Mouse (Mus musculus) CH12.LX (cell line): Measurements from ENCODE around the gene Rnf141. TPM values are rescaled to one million over a fixed set of nuclear protein-coding genes. Genes with fewer than 3 reads are reported as not detected.

Experiments
- DNase-seq: peaks from one replicate; pipeline ENCODE4 v3.0.0-alpha.2; 2013; ENCODE audit errors: extremely low read depth
- H3K27ac ChIP-seq: 2 replicates; pipeline ENCODE4 v1.5.1; 2012; ENCODE audit warnings: low read depth, mild to moderate bottlenecking, control low read depth, moderate library complexity; ENCODE audit not compliant: insufficient read depth
- H3K27me3 ChIP-seq: replicated peaks from 2 replicates; pipeline ENCODE3; 2012; ENCODE audit warnings: inconsistent platforms
- H3K36me3 ChIP-seq, 2 experiments: replicated peaks in 1 of 2; 2 replicates each; pipeline versions ENCODE3 to v1.6.1; 2012; ENCODE audit warnings: inconsistent platforms in 1 of 2, low read length in 1 of 2, mild to moderate bottlenecking in 1 of 2, mixed read lengths in 1 of 2, moderate library complexity in 1 of 2; ENCODE audit not compliant: control insufficient read depth in 1 of 2, insufficient read depth in 1 of 2
- H3K4me1 ChIP-seq, 2 experiments: 2 replicates each; pipeline ENCODE4 v1.6.1; 2012; ENCODE audit warnings: inconsistent platforms in 1 of 2, moderate library complexity in 1 of 2; ENCODE audit not compliant: insufficient read depth in 2 of 2, control insufficient read depth in 1 of 2
- H3K4me2 ChIP-seq: 2 replicates; pipeline ENCODE4 v1.6.1; 2012; ENCODE audit warnings: low read depth, mild to moderate bottlenecking, control low read depth; ENCODE audit not compliant: poor library complexity, insufficient read depth, severe bottlenecking
- H3K4me3 ChIP-seq, 3 experiments: fragments of 150-350 bp in 1 of 3; sonication (generic) in 1 of 3; replicated peaks in 1 of 3; 2 replicates each; pipeline versions ENCODE3 to v1.5.1; 2011 to 2012; ENCODE audit warnings: low read depth in 2 of 3, low read length in 2 of 3, mild to moderate bottlenecking in 2 of 3, moderate library complexity in 2 of 3, control low read depth in 1 of 3, improper control_type of control experiment in 1 of 3, inconsistent platforms in 1 of 3, mixed read lengths in 1 of 3; ENCODE audit not compliant: poor library complexity in 1 of 3
- H3K79me2 ChIP-seq: replicated peaks from 2 replicates; pipeline ENCODE4 v1.6.1; 2012; ENCODE audit warnings: mild to moderate bottlenecking, moderate library complexity; ENCODE audit not compliant: control insufficient read depth, poor library complexity, insufficient read depth, severe bottlenecking; ENCODE audit errors: extremely low read depth
- H3K9ac ChIP-seq: 2 replicates; pipeline ENCODE4 v1.6.1; 2012; ENCODE audit warnings: low read depth, mild to moderate bottlenecking, control low read depth, moderate library complexity; ENCODE audit not compliant: insufficient read depth
- H3K9me3 ChIP-seq: replicated peaks from 2 replicates; pipeline ENCODE3; 2012; ENCODE audit warnings: low read length, inconsistent platforms, mixed read lengths
- BHLHE40 ChIP-seq: IDR thresholded peaks from 2 replicates; pipeline ENCODE4 v1.6.1; 2011; ENCODE audit warnings: mild to moderate bottlenecking, low read depth, low read length, improper control_type of control experiment
- CHD2 ChIP-seq: IDR thresholded peaks from 2 replicates; pipeline ENCODE4 v1.6.1; 2011; ENCODE audit warnings: low read length, improper control_type of control experiment
- E2F4 ChIP-seq: IDR thresholded peaks from 2 replicates; pipeline ENCODE4 v1.6.1; 2011; ENCODE audit warnings: low read depth, low read length, improper control_type of control experiment; ENCODE audit not compliant: insufficient replicate concordance
- ELF1 ChIP-seq: IDR thresholded peaks from 2 replicates; pipeline ENCODE4 v1.6.1; 2014; ENCODE audit warnings: low read depth, mild to moderate bottlenecking, inconsistent platforms, low read length, improper control_type of control experiment
- ETS1 ChIP-seq: conservative IDR thresholded peaks from 2 replicates; pipeline ENCODE4 v1.6.1; 2012; ENCODE audit warnings: low read depth, mild to moderate bottlenecking, inconsistent platforms, low read length, improper control_type of control experiment, moderate library complexity
- GABPA ChIP-seq: IDR thresholded peaks from 2 replicates; pipeline ENCODE4 v1.6.1; 2012; ENCODE audit warnings: low read depth, low read length, improper control_type of control experiment, inconsistent platforms; ENCODE audit not compliant: insufficient replicate concordance
- JUN ChIP-seq: IDR thresholded peaks from 2 replicates; pipeline ENCODE4 v1.6.1; 2011; ENCODE audit warnings: low read depth, mild to moderate bottlenecking, low read length, improper control_type of control experiment, moderate library complexity; ENCODE audit not compliant: insufficient read depth
- KAT2A ChIP-seq: IDR thresholded peaks from 2 replicates; pipeline ENCODE4 v1.6.1; 2012; ENCODE audit warnings: low read length, improper control_type of control experiment, inconsistent platforms; ENCODE audit not compliant: insufficient replicate concordance
- MAFK ChIP-seq: IDR thresholded peaks from 2 replicates; pipeline ENCODE4 v1.6.1; 2011; ENCODE audit warnings: low read length, improper control_type of control experiment; ENCODE audit not compliant: insufficient replicate concordance
- MAX ChIP-seq: IDR thresholded peaks from 2 replicates; pipeline ENCODE4 v1.6.1; 2011; ENCODE audit warnings: low read length, improper control_type of control experiment
- MAZ ChIP-seq: IDR thresholded peaks from 2 replicates; pipeline ENCODE4 v1.6.1; 2012; ENCODE audit warnings: low read depth, mild to moderate bottlenecking, inconsistent platforms, low read length, improper control_type of control experiment, moderate library complexity
- MEF2A ChIP-seq: IDR thresholded peaks from 2 replicates; pipeline ENCODE4 v1.6.1; 2014; ENCODE audit warnings: low read depth, mild to moderate bottlenecking, inconsistent platforms, low read length, improper control_type of control experiment, borderline replicate concordance
- MXI1 ChIP-seq: IDR thresholded peaks from 2 replicates; pipeline ENCODE4 v1.6.1; 2011; ENCODE audit warnings: mild to moderate bottlenecking, low read depth, low read length, improper control_type of control experiment
- POLR2A ChIP-seq: IDR thresholded peaks from 2 replicates; pipeline ENCODE4 v1.6.1; 2011; ENCODE audit warnings: low read depth, mild to moderate bottlenecking, improper control_type of control experiment, low read length
- POLR2AphosphoS2 ChIP-seq: IDR thresholded peaks from 2 replicates; pipeline ENCODE4 v1.6.1; 2011; ENCODE audit warnings: low read depth, low read length, improper control_type of control experiment
- RAD21 ChIP-seq: IDR thresholded peaks from 2 replicates; pipeline ENCODE4 v1.6.1; 2011; ENCODE audit warnings: low read depth, mild to moderate bottlenecking, low read length, improper control_type of control experiment, moderate library complexity
- RCOR1 ChIP-seq: conservative IDR thresholded peaks from 2 replicates; pipeline ENCODE4 v1.6.1; 2012; ENCODE audit warnings: low read depth, mild to moderate bottlenecking, inconsistent platforms, low read length, improper control_type of control experiment
- SMC3 ChIP-seq: IDR thresholded peaks from 2 replicates; pipeline ENCODE4 v1.6.1; 2011; ENCODE audit warnings: low read depth, low read length, improper control_type of control experiment
- TCF12 ChIP-seq: IDR thresholded peaks from 2 replicates; pipeline ENCODE4 v1.6.1; 2014; ENCODE audit warnings: low read depth, mild to moderate bottlenecking, inconsistent platforms, low read length, improper control_type of control experiment
- UBTF ChIP-seq: IDR thresholded peaks from 2 replicates; pipeline ENCODE4 v1.6.1; 2012; ENCODE audit warnings: low read depth, mild to moderate bottlenecking, inconsistent platforms, low read length, improper control_type of control experiment, moderate library complexity
- USF2 ChIP-seq: conservative IDR thresholded peaks from 2 replicates; pipeline ENCODE4 v1.6.1; 2011; ENCODE audit warnings: low read depth, low read length, improper control_type of control experiment
- ZKSCAN1 ChIP-seq: IDR thresholded peaks from 2 replicates; pipeline ENCODE4 v1.6.1; 2012; ENCODE audit warnings: low read depth, inconsistent platforms, low read length, improper control_type of control experiment, borderline replicate concordance
- ZMIZ1 ChIP-seq: IDR thresholded peaks from 2 replicates; pipeline ENCODE4 v1.6.1; 2012; ENCODE audit warnings: low read depth, mild to moderate bottlenecking, inconsistent platforms, low read length, improper control_type of control experiment
- ZNF384 ChIP-seq: IDR thresholded peaks from 2 replicates; pipeline ENCODE4 v1.6.1; 2012; ENCODE audit warnings: low read depth, low read length, improper control_type of control experiment, inconsistent platforms
- dilution Hi-C: fragments of 300-500 bp; cut with MboI; formaldehyde crosslinking; loops from 2 replicates; pipeline ENCODE4 v1.14.3; 2020; ENCODE audit warnings: low sequenced_read_pairs; ENCODE audit not compliant: extremely low pct_unique_long_range_greater_than_20kb, extremely low pct_ligation_motif_present
- in situ Hi-C: fragments of 300-500 bp; cut with MboI; formaldehyde crosslinking; loops from 3 replicates; pipeline ENCODE4 v1.14.3; 2019; ENCODE audit warnings: low sequenced_read_pairs, low pct_ligation_motif_present, low pct_unique_long_range_greater_than_20kb, mixed read lengths
- polyA plus RNA-seq: library from polyadenylated mRNA; unstranded; fragments of >175 nt; gene quantifications from 2 replicates; pipeline ENCODE4 v1.2.1, GENCODE M21; 2012; ENCODE audit warnings: low read depth; ENCODE audit not compliant: insufficient read length
- total RNA-seq, 2 experiments: library from RNA; depleted of rRNA; stranded (reverse); fragments of 300-350 nt in 1 of 2; fragments of >200 nt in 1 of 2; gene quantifications; 2 replicates each; pipeline ENCODE4 v1.2.3; 2012 to 2014

Rnf141 gene
- total and polyA plus RNA-seq, 3 experiments, result 16.1 to 21.5 (median 18.1) TPM

- Histone ChIP-seq H3K36me3 (no peaks in the 10 kb centered on the region), H3K9ac (no peak overlapping the region), H3K79me2 (no peaks in the 10 kb centered on the region), H3K27me3 (no peaks in the 10 kb centered on the region), H3K4me3 (no peak overlapping the region), H3K4me2 (no peak overlapping the region), H3K27ac (no peak overlapping the region), H3K4me1 (peaks cover 0 to 16% of the 10 kb centered on the region in 2 experiments; a peak in 2 of 4 replicates), H3K9me3 (no peaks in the 10 kb centered on the region)
- no peak for DNase-seq
- dilution Hi-C loops (no loop called here), in situ Hi-C loops (no loop called here)
- TF ChIP-seq RAD21, result no peak
- no peak for TF ChIP-seq MAFK
- no peak for TF ChIP-seq BHLHE40
- TF ChIP-seq JUN, result no peak
- TF ChIP-seq KAT2A, result no peak
- TF ChIP-seq GABPA, result no peak
- no peak for TF ChIP-seq UBTF
- TF ChIP-seq RCOR1, result no peak
- TF ChIP-seq ZNF384, result no peak
- TF ChIP-seq MAZ, result no peak
- TF ChIP-seq MEF2A, result no peak
- no peak for TF ChIP-seq POLR2A
- TF ChIP-seq MXI1, result no peak
- TF ChIP-seq ZMIZ1, result no peak
- no peak for TF ChIP-seq SMC3
- no peak for TF ChIP-seq ZKSCAN1
- TF ChIP-seq E2F4, result no peak
- no peak for TF ChIP-seq TCF12
Observed at GRCm38 (mm10) chr7:110784965-110785364, 59.3 kb downstream of the Rnf141 start.

- Histone ChIP-seq H3K4me3 (no peak overlapping the region), H3K9me3 (no peaks in the 10 kb centered on the region), H3K4me1 (peaks cover 0 to 16% of the 10 kb centered on the region in 2 experiments; a peak in 2 of 4 replicates), H3K36me3 (no peaks in the 10 kb centered on the region), H3K79me2 (no peaks in the 10 kb centered on the region), H3K9ac (no peak overlapping the region), H3K4me2 (no peak overlapping the region), H3K27ac (no peak overlapping the region), H3K27me3 (no peaks in the 10 kb centered on the region)
- TF ChIP-seq MAX (no peak), JUN (no peak), POLR2AphosphoS2 (no peak), RAD21 (no peak), ETS1 (no peak), CHD2 (no peak), ELF1 (no peak), USF2 (no peak), KAT2A (no peak)
- in situ Hi-C loops (no loop called here), dilution Hi-C loops (no loop called here)
- no peak for DNase-seq
Observed at GRCm38 (mm10) chr7:110782845-110783478, 61.3 kb downstream of the Rnf141 start.
